Mouse (Mus musculus) Patski (cell line): ENCODE results near the gene Tmem95. TPM values are rescaled to one million over a fixed set of nuclear protein-coding genes. Genes with fewer than 3 reads are reported as not detected.

Experiments
- ATAC-seq: fragments of 100-300 bp; one replicate; pipeline ENCODE4 v1.8.0; 2021
- CTCF ChIA-PET: fragments of 350-600 bp; sonication (Branson Sonifier 250); formaldehyde crosslinking; loops from one replicate; lab custom pipeline; 2022; ENCODE audit warnings: inconsistent platforms; lab: Charles Lee
- POLR2A ChIA-PET: fragments of 350-600 bp; sonication (Branson Sonifier 250); formaldehyde crosslinking; loops from one replicate; lab custom pipeline; 2022; ENCODE audit warnings: antibody characterized with exemption, inconsistent platforms; lab: Charles Lee
- DNase-seq: peaks from one replicate; pipeline ENCODE4 v3.0.0-alpha.2; 2011; ENCODE audit warnings: low read depth, low spot score
- H3K27me3 ChIP-seq: fragments of 371-371 bp; one replicate; pipeline ENCODE4 v1.5.1; 2021
- CTCF ChIP-seq: fragments of 100-300 bp; IDR thresholded peaks from one replicate; pipeline ENCODE4 v1.5.1; 2021
- in situ Hi-C: fragments of 300-500 bp; cut with MboI; formaldehyde crosslinking; loops from 3 replicates; pipeline ENCODE4 v1.11.1; 2018; ENCODE audit warnings: low pct_unique_long_range_greater_than_20kb, mixed read lengths
- polyA plus RNA-seq: library from polyadenylated mRNA; unstranded; gene quantifications from one replicate; pipeline ENCODE4 v1.2.3, GENCODE M21; 2021

The Tmem95 gene
- 0.12 TPM for polyA plus RNA-seq

- DNase-seq (no peak), ATAC-seq (no peak)
- TF ChIP-seq CTCF: no peak
- no peaks in the 10 kb centered on the region for H3K27me3 ChIP-seq
- ChIA-PET POLR2A (interaction anchor here (1.8 kb wide), 1 partner anchor 119 kb away, joined by 5 read pairs; the partner anchor contains the start of gene Polr2a), CTCF (interaction anchor here (0.8 to 2.1 kb wide), 6 partner anchors 42 to 144 kb away, joined by 3 to 12 read pairs (median 3); partner anchors contain the start of gene Fgf11)
- in situ Hi-C loops: loop anchor here (5.0 kb wide), 3 partner anchors 71 to 196 kb away; partner anchors contain the start of genes Polr2a, Senp3 and Tmem102
Measured at GRCm38 (mm10) chr11:69877878-69878277, at the start of gene Tmem95. TSS of gene Tmem95 (minus strand) at chr11:69878018.

- POLR2A ChIA-PET: interaction anchor here (0.6 kb wide), 1 partner anchor 598 kb away, joined by 9 read pairs; the partner anchor contains the start of gene Psmb6
- no peak for TF ChIP-seq CTCF
- in situ Hi-C loops: no loop called here
Measured at GRCm38 (mm10) chr11:69927501-69927900, 49.7 kb upstream of the Tmem95 start.

GRCm38 (mm10) chr11:69922796-69923195, 45.0 kb upstream of the Tmem95 start:
- no peaks in the 10 kb centered on the region for H3K27me3 ChIP-seq
- no peak for TF ChIP-seq CTCF
- POLR2A ChIA-PET: no interaction called here
- DNase-seq: no peak
- CTCF ChIA-PET: interaction anchor here (1.2 to 6.0 kb wide), 5 partner anchors 10 to 44 kb away, joined by 3 to 43 read pairs (median 6); no protein-coding TSS in a partner anchor
- no peak for ATAC-seq
- in situ Hi-C loops: no loop called here

More at GRCm38 (mm10) chr11:69927501-69927900, 49.7 kb upstream of the Tmem95 start:
- CTCF ChIA-PET: interaction anchor here (2.8 kb wide), 1 partner anchor 21 kb away, joined by 11 read pairs; no protein-coding TSS in a partner anchor
- H3K27me3 ChIP-seq: peaks cover 3% of the 10 kb centered on the region
- ATAC-seq (no peak), DNase-seq (no peak)

DNA sequence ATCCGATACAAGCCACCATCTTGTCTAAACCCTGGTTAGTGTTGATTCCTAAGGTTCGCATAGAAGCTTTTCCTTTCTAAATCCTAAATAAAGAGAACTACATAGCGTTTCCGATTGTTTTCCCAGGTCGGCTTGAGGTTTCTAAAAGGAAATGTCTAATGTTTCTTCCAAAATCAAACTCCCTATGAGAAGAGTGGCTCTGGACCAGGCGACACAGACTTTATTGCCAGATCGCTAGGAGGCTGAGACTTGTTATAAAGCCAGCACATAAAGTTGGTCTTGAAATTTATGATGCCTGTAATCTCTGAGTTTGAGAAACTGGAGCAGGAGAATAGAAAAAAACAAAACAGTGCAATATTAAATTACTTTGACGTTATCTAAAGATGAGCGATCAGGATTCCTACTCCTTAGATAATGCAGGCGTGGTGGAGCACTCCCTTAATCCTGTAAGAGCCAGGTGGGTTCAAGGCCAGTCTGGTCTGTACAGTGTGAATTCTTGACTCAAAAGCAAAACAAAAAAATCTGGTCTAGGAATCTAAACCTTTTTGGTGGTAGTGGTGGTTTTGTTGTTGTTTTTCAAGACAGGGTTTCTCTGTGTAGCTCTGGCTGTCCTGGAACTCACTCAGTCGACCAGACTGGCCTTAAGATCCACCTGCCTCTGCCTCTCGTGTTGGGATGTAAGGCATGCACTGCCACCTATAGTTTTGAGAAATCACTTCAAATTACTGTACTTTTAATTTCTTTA, 44.4 kb upstream of the Tmem95 start:
- TF ChIP-seq CTCF: no peak
- in situ Hi-C loops: no loop called here
- CTCF ChIA-PET: interaction anchor here (1.2 to 6.0 kb wide), 4 partner anchors 11 to 43 kb away, joined by 3 to 43 read pairs (median 7); no protein-coding TSS in a partner anchor
- no peak for ATAC-seq
- POLR2A ChIA-PET: interaction anchor here (0.7 to 2.6 kb wide), 3 partner anchors 15 to 734 kb away, joined by 3 to 7 read pairs (median 5); no protein-coding TSS in a partner anchor
- no peaks in the 10 kb centered on the region for H3K27me3 ChIP-seq
- no peak for DNase-seq

- in situ Hi-C loops: no loop called here
- H3K27me3 ChIP-seq: no peaks in the 10 kb centered on the region
- CTCF ChIA-PET: interaction anchor here (0.9 to 6.0 kb wide), 3 partner anchors 12 to 40 kb away, joined by 3 to 43 read pairs (median 3); no protein-coding TSS in a partner anchor
- no peak for TF ChIP-seq CTCF
- POLR2A ChIA-PET: interaction anchor here (0.6 to 2.6 kb wide), 6 partner anchors 15 to 734 kb away, joined by 3 to 7 read pairs (median 4); partner anchors contain the start of genes 2810408A11Rik and Neurl4
- DNase-seq (peak; percentile 99), ATAC-seq (peak; percentile 71)
Measured at GRCm38 (mm10) chr11:69921114-69922011, 43.5 kb upstream of the Tmem95 start, which contains the start of gene Eif5a. TSS of gene Eif5a (minus strand) at chr11:69921958.

DNA sequence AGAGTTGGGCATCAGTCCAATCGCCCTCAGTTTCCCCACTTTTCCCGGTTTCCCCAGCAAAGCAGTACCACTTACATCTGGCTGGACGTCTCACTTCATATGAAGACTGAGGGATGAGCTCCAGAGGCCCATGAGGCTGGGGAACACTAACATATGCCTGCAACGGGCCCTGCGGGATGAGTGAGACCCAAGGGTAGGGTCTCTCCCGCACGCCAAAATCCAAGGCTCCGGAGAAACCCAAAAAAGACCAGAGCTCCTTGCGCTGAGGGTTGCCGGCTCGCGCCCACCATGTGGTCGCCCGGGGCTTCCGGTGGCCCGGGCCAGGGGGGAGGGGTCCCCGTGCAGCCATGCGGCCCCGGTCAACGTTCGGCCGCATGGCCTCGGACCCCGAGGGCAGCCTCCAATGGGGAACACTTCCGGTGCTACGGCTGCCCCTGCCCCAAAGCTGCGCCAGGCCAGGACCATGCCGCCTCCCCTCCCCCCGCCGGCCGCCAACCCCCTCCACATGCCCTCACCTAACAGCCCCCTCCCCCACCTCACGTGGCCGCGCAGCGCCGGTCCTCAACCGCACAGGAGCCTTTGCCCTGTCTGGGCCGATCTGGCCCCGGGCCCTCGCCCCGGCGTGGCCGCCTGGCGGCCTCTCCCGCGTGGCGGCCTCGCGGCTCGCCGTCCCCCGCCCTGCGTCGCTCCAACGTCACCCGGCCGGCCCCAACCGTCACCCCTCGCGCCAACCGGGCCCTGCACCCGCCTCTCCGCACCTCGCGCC, 42.6 kb upstream of the Tmem95 start:
- POLR2A ChIA-PET: interaction anchor here (0.5 to 2.6 kb wide), 5 partner anchors 16 to 322 kb away, joined by 3 to 7 read pairs (median 6); partner anchors contain the start of genes 2810408A11Rik and Neurl4
- in situ Hi-C loops: no loop called here
- H3K27me3 ChIP-seq: no peaks in the 10 kb centered on the region
- no peak for TF ChIP-seq CTCF
- ATAC-seq: peak; percentile 3
- CTCF ChIA-PET: interaction anchor here (0.9 to 6.0 kb wide), 4 partner anchors 12 to 43 kb away, joined by 3 to 43 read pairs (median 3); partner anchors contain the start of gene Tmem95
- no peak for DNase-seq

DNA sequence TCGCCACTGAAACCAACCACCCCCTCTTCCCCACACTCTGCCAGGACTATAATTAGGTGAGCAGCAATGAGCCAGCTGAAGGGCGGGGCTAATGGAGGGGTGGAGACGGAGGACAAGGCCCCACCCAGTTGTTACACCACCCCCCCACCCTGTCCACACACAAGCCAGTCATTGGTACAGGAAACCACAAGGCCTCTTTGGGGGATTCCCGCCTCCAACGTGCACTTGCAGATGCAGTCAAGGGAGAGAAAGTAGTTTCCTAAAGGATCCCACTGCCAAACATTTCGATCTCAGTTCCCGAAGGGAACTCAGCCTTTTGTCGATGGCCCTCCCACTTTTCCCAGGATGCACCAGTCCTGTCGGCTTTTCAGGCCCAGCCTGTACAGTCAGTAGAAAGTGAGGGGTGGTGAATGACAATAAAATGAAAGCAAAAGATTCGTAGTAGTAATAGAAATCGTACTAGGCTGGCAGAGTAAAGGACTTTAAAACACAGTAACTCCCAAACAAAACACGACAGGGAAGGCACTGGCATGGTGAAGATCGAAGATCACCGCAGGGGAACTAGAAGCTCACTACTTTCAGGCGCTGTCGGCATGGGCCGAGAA, 41.9 kb upstream of the Tmem95 start:
- ChIA-PET CTCF (interaction anchor here (1.0 to 1.2 kb wide), 2 partner anchors 11 to 42 kb away, joined by 3 read pairs; partner anchors contain the start of gene Tmem95), POLR2A (interaction anchor here (0.5 to 2.6 kb wide), 3 partner anchors 17 to 102 kb away, joined by 6 to 7 read pairs (median 7); partner anchors contain the start of genes 2810408A11Rik and Neurl4)
- no peak for TF ChIP-seq CTCF
- ATAC-seq: peak; percentile 7
- peak; percentile 64 for DNase-seq
- no peaks in the 10 kb centered on the region for H3K27me3 ChIP-seq
- in situ Hi-C loops: no loop called here

GRCm38 (mm10) chr11:69919053-69919452, 41.2 kb upstream of the Tmem95 start:
- in situ Hi-C loops: no loop called here
- DNase-seq (no peak), ATAC-seq (no peak)

More at GRCm38 (mm10) chr11:69919053-69919452, 41.2 kb upstream of the Tmem95 start:
- CTCF ChIA-PET: interaction anchor here (1.2 kb wide), 1 partner anchor 11 kb away, joined by 3 read pairs; no protein-coding TSS in a partner anchor
- POLR2A ChIA-PET: interaction anchor here (1.7 kb wide), 1 partner anchor 19 kb away, joined by 6 read pairs; the partner anchor contains the start of genes 2810408A11Rik and Neurl4
- no peak for TF ChIP-seq CTCF
- no peaks in the 10 kb centered on the region for H3K27me3 ChIP-seq
